Mouse (Mus musculus) lung, adult 2 months (tissue): ENCODE data around the gene Rln3. TPM values are rescaled to one million over a fixed set of nuclear protein-coding genes. Genes with fewer than 3 reads are reported as not detected.

Experiments
- DNase-seq: peaks from one replicate; pipeline ENCODE4 v3.0.0; 2022
- H3K4me1 ChIP-seq: fragments of 200-500 bp; 2 replicates; pipeline ENCODE4 v1.6.1; 2011; ENCODE audit warnings: low read length; ENCODE audit not compliant: control insufficient read depth, insufficient read depth
- H3K4me3 ChIP-seq: fragments of 200-500 bp; replicated peaks from 2 replicates; pipeline ENCODE3; 2011; ENCODE audit warnings: low read depth, mild to moderate bottlenecking, control low read depth, low read length; ENCODE audit errors: extremely low read depth
- CTCF ChIP-seq: fragments of 200-500 bp; IDR thresholded peaks from 2 replicates; pipeline ENCODE4 v1.5.1; 2011; ENCODE audit warnings: mild to moderate bottlenecking, low read length, control low read depth; ENCODE audit not compliant: insufficient read depth
- POLR2A ChIP-seq: fragments of 200-500 bp; IDR thresholded peaks from 2 replicates; pipeline ENCODE4 v1.6.1; 2011; ENCODE audit warnings: low read depth, mild to moderate bottlenecking, control low read depth, low read length, borderline replicate concordance; ENCODE audit errors: extremely low read depth
- WGBS: fragments of 180-500 bp; shearing (Covaris S2); methylation state at CpG from one replicate; pipeline ENCODE4 v1.1.7; 2018; 5-methylcytosine and 5-hydroxymethylcytosine counted together
- polyA plus RNA-seq: library from polyadenylated mRNA; depleted of rRNA; stranded (reverse); fragments of >200 nt; gene quantifications from 2 replicates; pipeline ENCODE4 v1.2.3, GENCODE M21; 2012

Gene Rln3
- polyA plus RNA-seq, 1 experiment, result 0.22 TPM

- WGBS, result 68% methylated on average over 10 of the region's 10 CpGs
- TF ChIP-seq CTCF, result no peak
- TF ChIP-seq POLR2A, result no peak
- Histone ChIP-seq H3K4me1 (peaks cover 14% of the 10 kb centered on the region), H3K4me3 (no peak overlapping the region)
- no peak for DNase-seq
Observed at GRCm38 (mm10) chr8:84073230-84073976, 28.6 kb upstream of the Rln3 start.

DNA sequence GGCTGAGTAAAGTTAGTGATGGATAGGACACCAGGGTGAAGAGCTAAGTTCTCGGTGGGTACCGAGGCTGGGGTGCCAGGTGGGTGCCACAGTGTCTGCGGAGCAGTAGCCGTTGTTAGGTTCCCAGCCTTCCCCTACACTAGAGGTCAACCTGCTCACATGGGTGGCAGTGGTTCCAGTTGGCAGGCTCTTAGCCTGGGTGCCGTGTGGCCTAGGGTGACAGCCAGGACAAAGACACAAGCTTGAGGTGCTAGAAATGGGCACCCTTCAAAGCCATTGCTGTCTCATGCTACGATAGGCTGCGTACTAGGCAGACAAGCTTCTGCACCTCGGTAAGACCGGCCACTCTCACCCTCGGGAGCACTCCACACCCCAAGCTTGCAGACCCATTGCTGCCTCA lies 27.5 kb upstream of the Rln3 start:
- no peak overlapping the region for H3K4me3 ChIP-seq
- no peak for TF ChIP-seq CTCF
- TF ChIP-seq POLR2A, result no peak
- peaks cover 16% of the 10 kb centered on the region for H3K4me1 ChIP-seq
- DNase-seq, result no peak
- WGBS, result 88% methylated on average over 10 of the region's 10 CpGs

- Histone ChIP-seq H3K4me3 (no peak overlapping the region), H3K4me1 (peaks cover 16% of the 10 kb centered on the region)
- DNase-seq, result no peak
- TF ChIP-seq POLR2A (no peak), CTCF (no peak)
- 42% methylated on average over 3 of the region's 3 CpGs for WGBS
Observed at GRCm38 (mm10) chr8:84071921-84072320, 27.1 kb upstream of the Rln3 start.

GRCm38 (mm10) chr8:84070667-84071066 lies 25.9 kb upstream of the Rln3 start:
- H3K4me1 ChIP-seq, result peaks cover 16% of the 10 kb centered on the region
- TF ChIP-seq CTCF (no peak), POLR2A (no peak)
- no peak overlapping the region for H3K4me3 ChIP-seq
- no peak for DNase-seq
- 59% methylated on average over 2 of the region's 2 CpGs for WGBS

GRCm38 (mm10) chr8:84070241-84070640 lies 25.4 kb upstream of the Rln3 start:
- WGBS, result 75% methylated on average over 5 of the region's 5 CpGs
- no peak for DNase-seq
- Histone ChIP-seq H3K4me1 (peaks cover 16% of the 10 kb centered on the region), H3K4me3 (no peak overlapping the region)
- TF ChIP-seq CTCF (no peak), POLR2A (no peak)

DNA sequence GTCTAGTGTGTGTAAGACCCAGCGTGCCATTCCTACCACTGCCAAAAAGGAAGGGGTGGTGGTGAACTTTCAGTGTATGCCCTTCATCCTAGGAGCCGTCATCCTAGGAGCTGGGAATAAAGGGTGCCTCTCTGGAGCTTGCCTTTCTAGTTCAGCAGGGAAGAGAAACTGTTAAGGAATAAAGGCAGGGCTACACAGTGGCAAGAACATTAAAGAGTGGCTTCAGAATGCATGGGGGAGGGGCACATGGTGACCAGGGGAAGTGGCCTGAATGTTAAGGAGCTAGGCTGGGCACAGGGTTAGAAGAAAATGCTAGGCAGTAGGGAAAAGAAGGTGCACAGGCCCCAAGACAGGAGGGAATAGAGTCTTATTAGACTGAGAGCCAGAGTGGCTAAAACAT lies 24.9 kb upstream of the Rln3 start:
- TF ChIP-seq POLR2A (no peak), CTCF (no peak)
- no peak overlapping the region for H3K4me3 ChIP-seq
- 59% methylated on average over 2 of the region's 2 CpGs for WGBS
- no peak for DNase-seq
- peaks cover 16% of the 10 kb centered on the region for H3K4me1 ChIP-seq

- DNase-seq, result no peak
- 17% methylated on average over 1 of the region's 1 CpGs for WGBS
- H3K4me1 ChIP-seq, result peaks cover 16% of the 10 kb centered on the region
- H3K4me3 ChIP-seq, result no peak overlapping the region
- TF ChIP-seq POLR2A (no peak), CTCF (no peak)
Observed at GRCm38 (mm10) chr8:84069169-84069568, 24.4 kb upstream of the Rln3 start.

DNA sequence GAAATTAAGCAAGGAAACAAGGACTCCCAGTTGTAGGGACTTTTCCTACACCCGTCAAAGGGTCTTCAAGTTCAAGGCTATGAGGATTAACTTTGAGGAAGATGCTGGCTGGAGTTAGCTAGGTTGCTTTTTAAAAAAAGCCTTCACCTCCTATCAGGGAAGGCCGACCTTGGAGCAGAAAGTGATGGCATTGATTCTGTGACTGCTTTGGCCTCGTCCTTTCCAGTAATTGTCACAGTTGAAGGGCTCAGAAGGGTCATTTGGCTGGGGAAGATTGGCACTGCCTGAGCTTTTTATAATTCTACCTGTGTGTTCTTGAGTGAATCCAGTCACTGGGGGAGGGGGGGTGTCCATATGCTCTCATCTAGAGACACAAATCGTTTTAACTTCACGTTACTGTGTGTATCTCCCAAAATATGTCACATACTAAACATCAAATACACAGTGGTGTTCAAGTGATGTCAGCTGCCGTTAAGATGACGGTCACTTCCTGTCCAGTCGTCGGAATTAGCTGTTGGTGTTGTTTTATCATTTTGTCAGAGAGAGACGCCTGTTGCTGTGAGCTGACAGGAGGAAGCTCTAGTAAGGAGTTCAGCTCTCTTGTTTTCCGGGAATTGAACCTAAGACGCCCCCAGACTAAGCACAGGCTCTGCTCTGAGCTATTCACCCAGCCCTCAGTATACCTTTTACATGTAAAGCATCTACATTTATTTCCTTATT lies 23.7 kb upstream of the Rln3 start:
- Histone ChIP-seq H3K4me1 (peaks cover 16% of the 10 kb centered on the region), H3K4me3 (no peak overlapping the region)
- no peak for DNase-seq
- 27% methylated on average over 12 of the region's 12 CpGs for WGBS
- TF ChIP-seq POLR2A (no peak), CTCF (no peak)

GRCm38 (mm10) chr8:84067911-84068310 lies 23.1 kb upstream of the Rln3 start:
- TF ChIP-seq POLR2A (no peak), CTCF (no peak)
- 78% methylated on average over 7 of the region's 7 CpGs for WGBS
- no peak for DNase-seq
- Histone ChIP-seq H3K4me1 (peaks cover 13% of the 10 kb centered on the region), H3K4me3 (no peak overlapping the region)

GRCm38 (mm10) chr8:84067047-84067573 lies 22.3 kb upstream of the Rln3 start:
- TF ChIP-seq POLR2A, result peak; percentile 91; the same call in 1 of the 2 replicates
- TF ChIP-seq CTCF, result no peak
- Histone ChIP-seq H3K4me1 (peaks cover 7% of the 10 kb centered on the region), H3K4me3 (peak overlapping the region; percentile 68)
- under 1% methylated on average over 56 of the region's 58 CpGs for WGBS
- peak; percentile 97 for DNase-seq
